Mouse (Mus musculus) adipocyte (in vitro differentiated cells): ENCODE data around the gene Ppp1r15a.
"Not testable (repeated sequence)": the region's sequence is repeated elsewhere in the genome, so short reads cannot be mapped to it uniquely, and the experiment has no call there.

Source experiments
- DNase-seq: peaks from one replicate; pipeline ENCODE4 v3.0.0-alpha.2; 2016; ENCODE audit warnings: low spot score

Ppp1r15a gene

GRCm38 (mm10) chr7:45550821-45551511 is 24.9 kb upstream of the Ppp1r15a start:
- DNase-seq = no peak

- no peak for DNase-seq
These were observed 23.8 kb upstream of the Ppp1r15a start for GRCm38 (mm10) chr7:45549641-45550436.

GRCm38 (mm10) chr7:45544525-45544924 is 18.5 kb upstream of the Ppp1r15a start:
- no peak for DNase-seq

GRCm38 (mm10) chr7:45540213-45540612 is 14.1 kb upstream of the Ppp1r15a start:
- DNase-seq = no peak

- no peak for DNase-seq
These were observed 13.0 kb upstream of the Ppp1r15a start for GRCm38 (mm10) chr7:45539095-45539494.

GRCm38 (mm10) chr7:45538163-45539041 is 12.3 kb upstream of the Ppp1r15a start:
- DNase-seq = no peak

GRCm38 (mm10) chr7:45537602-45538001 is 11.5 kb upstream of the Ppp1r15a start:
- DNase-seq = no peak

- DNase-seq = peak; percentile 36
These were observed 9.6 kb upstream of the Ppp1r15a start for GRCm38 (mm10) chr7:45535676-45536075.

- DNase-seq = no peak
These were observed 4.6 kb upstream of the Ppp1r15a start for GRCm38 (mm10) chr7:45530643-45531042.

- DNase-seq = no peak
These were observed 3.4 kb upstream of the Ppp1r15a start for GRCm38 (mm10) chr7:45529461-45529860.

GRCm38 (mm10) chr7:45527169-45527568 is 1.1 kb upstream of the Ppp1r15a start:
- not testable (repeated sequence) for DNase-seq

GRCm38 (mm10) chr7:45526474-45527120 is 529 bp upstream of the Ppp1r15a start:
- DNase-seq = peak; percentile 53

- peak; percentile 47 for DNase-seq
These were observed 1.0 kb downstream of the Ppp1r15a start for GRCm38 (mm10) chr7:45524841-45525621.

GRCm38 (mm10) chr7:45523678-45524170 is 2.3 kb downstream of the Ppp1r15a start:
- no peak for DNase-seq

- DNase-seq = no peak
These were observed 3.0 kb downstream of the Ppp1r15a start for GRCm38 (mm10) chr7:45522957-45523676.

GRCm38 (mm10) chr7:45522194-45522752 is 3.8 kb downstream of the Ppp1r15a start:
- no peak for DNase-seq

- DNase-seq = no peak
These were observed 4.3 kb downstream of the Ppp1r15a start for GRCm38 (mm10) chr7:45521728-45522184.

GRCm38 (mm10) chr7:45520605-45521004 is 5.5 kb downstream of the Ppp1r15a start:
- DNase-seq = no peak

GRCm38 (mm10) chr7:45519345-45520120 is 6.5 kb downstream of the Ppp1r15a start:
- DNase-seq = no peak
